Mouse (Mus musculus) R1 (cell line): ENCODE measurements at regions not wholly inside any gene's neighbourhood (a gene's known extent, or its start where the extent isn't known, plus 50 kb on each side); places are given as distances from the start of the nearest gene placed in this dataset.

Experiments
- DNase-seq: peaks from one replicate; pipeline ENCODE4 v3.0.0-alpha.2; 2018; ENCODE audit warnings: low read depth, low spot score

- DNase-seq: peak; percentile 77
These were observed 72.0 kb upstream of the Col5a2 start for GRCm38 (mm10) chr1:45575131-45575530.

- peak; percentile 79 for DNase-seq
These were observed 77.4 kb upstream of the Col5a2 start for GRCm38 (mm10) chr1:45580466-45580865.

DNA sequence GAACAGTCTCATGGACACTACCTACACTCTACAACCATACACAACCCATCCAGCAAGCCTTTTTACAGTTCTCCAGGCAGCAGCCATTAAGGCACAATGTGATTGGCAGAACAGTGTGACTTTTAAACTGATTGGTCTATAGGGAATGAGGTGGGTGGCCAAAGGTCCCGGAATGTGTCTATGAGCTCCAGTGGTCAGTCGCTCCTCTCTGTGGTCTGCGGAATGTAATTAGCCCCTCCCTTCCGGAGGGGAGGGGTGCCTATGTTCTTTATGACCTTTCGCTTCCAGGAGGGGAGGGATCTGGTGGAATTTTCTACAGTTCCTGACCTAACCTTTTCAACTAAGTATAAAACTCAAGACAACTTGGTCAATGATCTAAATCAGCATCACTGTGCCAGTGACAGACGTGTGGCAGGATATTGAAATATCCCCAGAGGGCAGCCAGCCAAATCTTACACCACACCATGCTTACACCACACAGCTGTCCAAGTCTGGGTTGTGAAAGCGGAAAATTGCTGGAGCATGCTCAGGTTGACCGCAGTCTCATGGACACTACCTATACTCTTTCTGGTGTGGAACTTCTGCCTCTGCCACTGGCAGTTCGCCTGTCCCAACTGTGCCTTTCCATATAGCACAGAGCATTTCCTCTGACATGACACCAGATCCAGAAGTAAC is 84.4 kb upstream of the Col5a2 start:
- peak; percentile 90 for DNase-seq

GRCm38 (mm10) chr1:45597316-45597715 is 94.2 kb upstream of the Col5a2 start:
- DNase-seq: no peak

DNA sequence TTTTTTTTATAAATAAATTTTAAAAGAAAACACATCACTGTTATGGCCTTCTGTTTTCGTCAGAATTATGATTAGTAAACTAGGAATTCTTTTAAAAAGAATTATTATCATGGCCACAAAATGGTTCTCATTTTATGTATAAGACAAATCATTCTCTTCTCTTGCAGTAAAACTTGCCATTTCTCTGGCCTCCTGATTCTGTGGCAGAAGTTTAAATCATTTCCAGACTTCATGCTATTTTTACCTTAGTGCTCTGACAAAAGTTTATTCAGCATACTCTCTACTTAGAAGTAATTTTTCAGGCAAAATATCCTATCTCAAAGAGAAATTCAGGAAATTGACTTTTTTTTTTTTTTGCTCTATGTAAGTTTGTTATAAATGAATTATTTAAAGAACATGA is 96.3 kb upstream of the Col5a2 start:
- no peak for DNase-seq

DNA sequence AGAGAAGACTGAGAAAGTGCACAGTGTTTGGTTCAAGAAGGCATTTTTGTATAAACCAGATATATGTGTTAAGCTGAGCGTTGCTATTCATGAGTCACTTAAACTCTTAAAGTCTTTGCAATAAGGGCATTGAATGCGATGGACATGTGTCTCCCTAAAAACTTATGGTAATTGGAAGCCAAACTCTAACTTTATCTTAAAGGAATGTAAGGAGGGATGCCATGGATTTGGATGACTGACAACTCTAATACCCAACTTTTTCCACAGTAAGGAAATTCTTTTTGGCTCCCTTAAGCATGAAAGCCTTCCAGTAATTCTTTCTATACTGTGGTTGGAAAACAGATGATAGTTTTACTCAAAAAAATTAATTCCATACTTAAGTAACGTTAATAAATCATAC is 96.9 kb upstream of the Col5a2 start:
- no peak for DNase-seq

DNA sequence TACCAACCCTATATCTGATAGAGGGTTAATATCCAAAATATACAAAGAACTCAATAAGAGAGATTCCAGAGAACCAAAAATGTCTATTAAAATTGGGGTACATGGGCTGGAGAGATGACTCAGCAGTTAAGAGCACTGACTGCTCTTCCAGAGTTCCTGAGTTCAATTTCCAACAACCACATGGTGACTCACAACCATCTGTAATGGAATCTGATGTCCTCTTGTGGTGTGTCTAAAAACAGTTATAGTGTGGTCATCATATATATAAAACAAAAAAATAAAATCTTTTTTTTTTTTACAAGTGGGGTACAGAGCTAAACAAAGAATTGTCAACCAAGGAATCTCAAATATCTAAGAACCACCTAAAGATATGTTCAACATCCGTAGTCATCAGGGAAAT is 102.5 kb upstream of the Col5a2 start:
- DNase-seq: no peak

DNA sequence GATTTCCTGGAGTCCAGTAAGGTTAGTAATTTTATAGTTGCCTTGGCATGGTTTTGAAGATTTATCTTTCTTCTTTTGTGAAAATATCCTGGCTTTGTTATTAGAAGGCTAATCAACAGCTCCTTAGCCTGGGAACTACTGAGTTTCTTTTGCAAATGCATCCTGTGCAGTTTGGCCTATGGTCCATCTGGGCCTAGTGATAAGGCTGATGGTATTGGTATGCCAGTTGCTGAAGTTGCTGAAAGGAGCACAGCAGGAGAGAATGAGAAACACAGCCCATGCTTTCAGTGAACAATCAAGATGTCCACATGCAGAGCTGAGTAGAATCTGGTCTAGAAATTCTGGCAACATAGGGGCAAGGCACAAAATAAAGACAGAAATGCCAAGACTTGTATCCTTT is 105.2 kb upstream of the Col5a2 start:
- no peak for DNase-seq

DNA sequence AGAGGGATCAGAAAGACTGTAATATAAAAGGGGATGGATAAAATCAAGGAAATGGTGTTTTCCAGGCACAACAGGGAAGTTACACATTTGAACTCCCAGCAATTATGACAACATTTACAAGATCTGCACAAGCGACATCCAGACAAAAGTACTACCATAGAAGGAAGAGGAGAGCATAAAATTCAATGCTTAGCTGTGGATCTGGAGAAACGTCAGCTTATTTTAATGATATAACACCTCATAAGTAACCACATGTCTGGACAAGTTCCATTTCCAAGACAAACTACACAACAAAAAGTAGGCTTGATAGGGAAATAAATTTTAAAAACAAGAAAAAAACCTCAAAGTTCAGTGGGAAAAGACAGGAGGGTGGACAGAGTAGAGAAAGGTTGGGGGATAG is 115.9 kb upstream of the Col5a2 start:
- DNase-seq: no peak

GRCm38 (mm10) chr1:45625921-45626320 is 122.8 kb upstream of the Col5a2 start:
- no peak for DNase-seq

GRCm38 (mm10) chr1:45626733-45627132 is 123.7 kb upstream of the Col5a2 start:
- no peak for DNase-seq

DNA sequence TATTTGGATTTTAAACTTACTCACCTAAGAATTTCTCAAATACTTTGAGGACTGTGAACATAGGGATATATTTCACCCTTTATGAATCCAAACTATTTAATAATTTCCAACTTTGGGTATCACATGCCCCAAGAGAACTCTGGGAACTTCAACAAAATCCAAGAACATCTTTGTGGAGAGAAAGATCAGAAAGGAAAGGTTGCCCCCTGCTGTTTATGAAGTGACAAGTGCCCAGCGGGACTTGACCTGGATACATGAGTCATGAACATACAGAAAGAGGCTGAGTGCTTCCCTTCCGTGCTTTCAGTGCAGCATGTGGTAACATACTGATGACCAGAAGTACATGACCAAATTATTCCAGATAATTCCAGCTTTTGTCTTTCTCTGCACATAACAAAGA is 124.8 kb upstream of the Col5a2 start:
- peak; percentile 61 for DNase-seq

DNA sequence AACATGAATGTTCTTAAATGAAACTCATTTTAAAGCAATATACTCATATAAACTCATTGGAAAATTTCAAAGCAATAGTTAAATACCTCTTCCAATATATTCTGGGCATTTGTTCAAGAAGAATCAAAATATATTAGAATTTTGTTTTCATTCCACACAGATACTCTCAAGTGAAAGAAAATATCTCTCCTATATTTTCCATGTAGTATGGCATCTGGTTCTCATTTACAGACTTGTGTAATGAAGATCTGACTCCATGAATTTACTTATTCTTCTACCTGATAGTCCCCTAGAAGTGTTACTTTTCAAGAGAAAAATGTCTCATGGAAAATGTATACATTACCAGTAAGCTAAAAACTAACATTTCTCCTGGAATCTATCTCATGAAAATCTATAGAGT is 144.2 kb upstream of the Col5a2 start:
- no peak for DNase-seq

- no peak for DNase-seq
These were observed 141.7 kb upstream of the Wdr75 start for GRCm38 (mm10) chr1:45653248-45653647.

DNA sequence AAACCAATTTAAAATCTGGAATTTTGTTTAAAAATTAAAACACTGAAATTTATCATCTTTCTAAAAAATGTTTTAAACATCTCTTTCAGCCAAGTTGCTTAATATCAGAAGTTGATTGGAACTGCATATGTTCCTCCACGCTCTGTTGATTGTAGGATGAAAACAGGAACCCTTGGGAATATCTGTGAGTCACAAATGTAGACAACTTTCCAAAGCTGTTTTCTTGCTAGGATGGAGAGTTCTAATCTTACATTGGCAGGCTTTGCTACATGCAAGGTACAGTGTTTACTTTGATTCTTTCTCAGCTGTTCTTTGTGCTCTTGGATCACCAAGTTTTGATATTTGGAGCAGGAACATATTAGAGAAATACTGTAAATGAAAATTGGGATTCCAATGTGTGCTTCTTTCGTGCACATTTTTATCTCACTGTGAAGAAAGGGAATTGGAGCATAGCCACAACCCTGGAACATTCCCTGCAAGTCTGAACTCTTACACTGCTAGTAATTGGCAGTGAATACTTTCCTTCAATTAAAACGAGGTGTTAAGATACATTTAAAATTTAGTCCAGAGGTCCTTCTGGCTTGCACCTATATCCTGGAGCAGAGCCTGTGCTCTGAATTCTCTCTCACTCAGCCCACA is 131.0 kb upstream of the Wdr75 start:
- DNase-seq: no peak

DNA sequence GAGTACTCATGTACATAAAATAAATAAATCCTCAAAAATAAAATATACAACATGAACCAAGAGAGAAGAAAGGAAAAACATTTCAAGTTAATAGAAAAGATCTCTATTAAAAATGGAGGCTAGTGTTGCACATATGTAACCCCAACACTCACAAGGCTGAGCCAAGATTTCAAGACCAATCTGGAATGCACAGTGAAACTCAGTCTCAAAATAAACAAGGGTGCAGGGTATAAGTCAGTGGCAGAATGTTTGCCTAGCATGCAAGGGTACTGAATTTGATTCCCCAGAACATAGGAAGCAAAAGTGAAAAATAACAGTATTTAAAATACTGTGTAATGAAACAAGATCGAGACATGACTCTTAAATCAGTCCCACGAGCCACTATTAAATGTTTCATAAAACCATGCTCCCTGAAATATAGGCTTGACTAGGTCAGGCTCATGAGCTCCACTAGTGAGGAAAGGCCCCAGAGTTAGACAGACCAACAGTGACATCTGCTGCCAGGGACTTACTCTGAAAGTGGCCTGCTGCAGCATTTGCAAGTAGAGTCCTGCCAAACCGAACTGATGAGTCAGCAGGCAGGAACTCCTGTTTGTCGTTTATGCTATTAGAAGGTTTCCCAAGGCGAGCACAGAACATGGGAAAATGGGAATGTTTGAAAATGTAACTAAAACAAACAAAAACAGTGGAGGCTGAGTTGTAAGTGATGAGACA is 122.4 kb upstream of the Wdr75 start:
- peak; percentile 42 for DNase-seq

DNA sequence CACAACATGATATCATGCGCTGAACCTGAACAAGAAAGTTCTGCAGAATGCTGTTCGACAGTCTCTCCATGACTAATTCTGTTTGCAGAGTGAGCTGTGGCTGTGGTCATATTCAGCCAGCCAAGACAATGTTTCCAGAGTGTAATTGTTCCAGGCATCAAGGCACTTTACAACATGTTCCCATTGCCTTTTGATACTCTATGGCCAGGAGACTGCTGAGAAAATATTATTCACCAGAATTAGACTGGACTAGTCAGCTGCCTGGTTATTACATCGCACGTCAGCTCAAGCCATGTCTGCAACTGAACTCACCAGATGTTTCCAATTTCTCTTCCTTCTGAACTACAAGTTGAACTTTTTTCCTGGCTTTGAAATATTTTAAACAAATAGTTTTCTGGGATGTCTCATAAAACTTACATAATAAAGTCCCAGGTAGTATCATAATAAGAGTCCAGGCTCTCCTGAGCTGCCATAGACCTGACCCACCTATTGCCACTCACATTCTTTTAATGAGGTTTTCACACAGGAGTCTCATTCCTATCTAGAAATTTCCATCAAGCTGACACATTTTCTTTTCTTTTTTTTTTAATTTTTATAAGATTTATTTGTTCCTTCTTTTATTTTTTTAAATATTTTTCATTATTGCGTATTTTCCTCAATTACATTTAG is 119.1 kb upstream of the Wdr75 start:
- no peak for DNase-seq

- no peak for DNase-seq
These were observed 114.8 kb upstream of the Wdr75 start for GRCm38 (mm10) chr1:45679964-45680709.

DNA sequence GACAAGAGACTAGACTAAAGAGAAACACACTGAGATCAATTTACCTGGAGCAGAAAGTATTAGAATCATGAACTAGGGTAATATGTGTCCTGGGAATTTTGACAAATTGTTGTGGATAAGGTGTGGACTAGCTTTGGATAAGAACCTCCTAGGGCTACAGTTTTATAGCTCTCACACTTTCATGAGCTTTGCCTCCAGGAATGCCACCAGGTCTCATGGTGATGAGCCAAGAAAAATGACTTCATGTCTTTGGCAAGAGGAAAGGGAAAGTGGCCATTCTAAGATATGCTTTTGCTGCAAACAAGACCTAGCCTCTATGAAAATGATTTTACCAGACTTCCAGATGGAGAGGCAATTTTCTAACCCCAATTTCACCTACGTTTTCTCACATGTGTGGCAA is 94.1 kb upstream of the Wdr75 start:
- no peak for DNase-seq

- no peak for DNase-seq
These were observed 93.5 kb upstream of the Wdr75 start for GRCm38 (mm10) chr1:45701516-45701915.

DNA sequence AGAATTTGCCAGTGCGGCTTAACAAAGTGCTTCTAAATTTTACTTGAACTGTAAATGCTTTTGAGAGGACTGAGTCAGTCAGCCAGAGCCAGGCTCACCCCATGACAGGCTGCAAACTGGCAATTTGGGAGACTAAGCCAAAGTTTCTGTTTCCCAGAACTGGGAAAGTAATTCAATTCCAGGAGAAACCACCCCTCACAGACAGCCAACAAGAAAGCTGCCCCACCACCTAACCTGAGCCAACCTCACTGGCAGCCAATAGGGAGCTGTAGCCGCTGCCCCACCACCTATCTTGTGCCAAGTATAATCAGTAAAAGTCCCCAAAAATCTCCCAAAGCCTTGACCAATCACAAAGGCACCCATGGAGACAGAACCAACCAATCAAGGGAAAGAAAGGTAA is 71.6 kb upstream of the Wdr75 start:
- DNase-seq: no peak

DNA sequence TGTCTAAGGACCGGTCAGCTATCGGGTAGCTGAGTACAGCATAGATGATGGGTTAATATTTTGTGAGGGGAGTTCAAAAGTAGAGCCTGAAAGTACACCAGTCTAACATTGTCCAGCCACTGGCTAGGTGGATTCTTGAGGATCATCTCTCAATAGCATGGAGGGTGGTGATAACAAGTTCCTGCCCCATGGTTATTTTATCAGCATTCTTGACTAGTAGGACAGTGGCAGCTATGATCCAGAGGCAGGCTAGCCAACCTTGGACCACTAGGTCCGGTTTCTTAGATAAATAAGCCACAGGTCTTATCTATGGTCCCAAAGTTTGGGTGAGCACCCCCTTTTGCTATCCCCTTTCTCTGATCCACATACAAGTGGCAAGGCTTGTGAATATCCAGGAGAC is 62.0 kb upstream of the Wdr75 start:
- no peak for DNase-seq
